Mouse (Mus musculus): ENCODE measurements around the gene Amtn. TPM values are rescaled to one million over a fixed set of nuclear protein-coding genes. Genes with fewer than 3 reads are reported as not detected.

Gene Amtn
- polyA plus RNA-seq, 1 experiment from 2014 or later, result not detected

DNA sequence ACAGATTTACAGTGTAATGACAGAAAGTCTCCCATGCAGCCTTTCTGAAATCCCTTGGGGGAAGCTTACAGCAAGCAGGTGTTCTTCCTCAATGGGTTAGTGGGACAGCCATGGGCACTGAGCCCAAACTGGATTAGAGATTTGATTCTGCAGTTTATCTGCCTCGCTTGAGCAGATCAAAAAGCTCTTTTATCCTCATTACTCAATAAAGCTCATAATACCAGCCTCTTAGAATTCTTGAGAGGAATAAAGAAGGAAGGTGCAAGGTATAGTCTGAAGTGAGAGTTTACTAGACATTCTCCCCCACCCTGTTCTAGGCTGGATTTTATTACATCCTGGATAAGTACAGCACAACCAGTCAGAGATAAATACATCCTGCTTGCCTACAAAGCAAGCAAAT, 50.8 kb downstream of the Amtn start:
- no peaks in the 10 kb centered on the region for H3K27me3 ChIP-seq (replicated peaks)
- H3K4me2 ChIP-seq, result no peak overlapping the region
- no peak overlapping the region for H3K4me3 ChIP-seq
- H3K36me3 ChIP-seq, result no peaks in the 10 kb centered on the region
- H3K9me3 ChIP-seq, result no peaks in the 10 kb centered on the region
- no peak overlapping the region for H3K27ac ChIP-seq (replicated peaks)
- ATAC-seq (ENCODE audit: extremely low read depth, insufficient number of reproducible peaks, low FRiP score, low TSS enrichment), result no peak
- WGBS, result 54% methylated on average over 1 of the region's 1 CpGs
- no peaks in the 10 kb centered on the region for H3K4me1 ChIP-seq
- no peak overlapping the region for H3K9ac ChIP-seq

Other genes starting within 250 kb of the Amtn start
- gene Gm11115, start 222.0 kb upstream of the Amtn start, polyA plus RNA-seq (2015; fragmentation: Nextera tagmentation; extraction: Ambion mirVana), result not detected in 2 replicates
- not detected in 2 replicates for gene Gm7714, start 107.2 kb upstream of the Amtn start, polyA plus RNA-seq (2015; fragmentation: Nextera tagmentation; extraction: Ambion mirVana)
- gene Prol1, start 58.8 kb upstream of the Amtn start, polyA plus RNA-seq (2015; fragmentation: Nextera tagmentation; extraction: Ambion mirVana), result not detected in 2 replicates
- gene Ambn, start 79.9 kb downstream of the Amtn start, polyA plus RNA-seq (2015; fragmentation: Nextera tagmentation; extraction: Ambion mirVana), result not detected in 2 replicates
- gene Enam, start 111.9 kb downstream of the Amtn start, polyA plus RNA-seq (2015; fragmentation: Nextera tagmentation; extraction: Ambion mirVana), result not detected in 2 replicates
- gene Jchain, start 151.8 kb downstream of the Amtn start, polyA plus RNA-seq (2015; fragmentation: Nextera tagmentation; extraction: Ambion mirVana), result 0.29 and 0.32 TPM in 2 replicates
- gene Utp3, start 178.4 kb downstream of the Amtn start, polyA plus RNA-seq (2015; fragmentation: Nextera tagmentation; extraction: Ambion mirVana), result 44.0 and 49.1 TPM in 2 replicates
- 8.5 and 9.2 TPM in 2 replicates for gene Rufy3, start 188.9 kb downstream of the Amtn start, polyA plus RNA-seq (2015; fragmentation: Nextera tagmentation; extraction: Ambion mirVana)

All from heart, embryonic 13.5 days (tissue).